Mouse (Mus musculus) cerebellum, adult 11-12 months (tissue): ENCODE measurements around the gene Phactr1.

Experiments
- DNase-seq: peaks from one replicate; pipeline ENCODE4 v3.0.0; 2022

The Phactr1 gene

GRCm38 (mm10) chr13:42985806-42986205 lies 305.4 kb downstream of the Phactr1 start:
- DNase-seq = no peak

- peak; percentile 93 for DNase-seq
These were observed 307.6 kb downstream of the Phactr1 start for GRCm38 (mm10) chr13:42987931-42988579.

- DNase-seq = no peak
These were observed 309.1 kb downstream of the Phactr1 start for GRCm38 (mm10) chr13:42989481-42989880.

GRCm38 (mm10) chr13:42990051-42990450 lies 309.6 kb downstream of the Phactr1 start:
- no peak for DNase-seq

GRCm38 (mm10) chr13:42990493-42991111 lies 310.2 kb downstream of the Phactr1 start:
- DNase-seq = no peak

- DNase-seq = no peak
These were observed 310.7 kb downstream of the Phactr1 start for GRCm38 (mm10) chr13:42991164-42991563.

GRCm38 (mm10) chr13:42992306-42992705 lies 311.9 kb downstream of the Phactr1 start:
- DNase-seq = no peak

- no peak for DNase-seq
These were observed 313.9 kb downstream of the Phactr1 start for GRCm38 (mm10) chr13:42994276-42994675.

- DNase-seq = no peak
These were observed 315.8 kb downstream of the Phactr1 start for GRCm38 (mm10) chr13:42996188-42996587.

- no peak for DNase-seq
These were observed 318.9 kb downstream of the Phactr1 start for GRCm38 (mm10) chr13:42999287-42999686.

- DNase-seq = no peak
These were observed 324.7 kb downstream of the Phactr1 start for GRCm38 (mm10) chr13:43005131-43005579.

GRCm38 (mm10) chr13:43008466-43008865 lies 328.0 kb downstream of the Phactr1 start:
- no peak for DNase-seq

- DNase-seq = no peak
These were observed 329.2 kb downstream of the Phactr1 start for GRCm38 (mm10) chr13:43009596-43009995.

GRCm38 (mm10) chr13:43011516-43011915 lies 331.1 kb downstream of the Phactr1 start:
- no peak for DNase-seq

GRCm38 (mm10) chr13:43013984-43014383 lies 333.6 kb downstream of the Phactr1 start:
- DNase-seq = no peak

GRCm38 (mm10) chr13:43015768-43016167 lies 335.3 kb downstream of the Phactr1 start:
- no peak for DNase-seq

- DNase-seq = no peak
These were observed 338.4 kb downstream of the Phactr1 start for GRCm38 (mm10) chr13:43018863-43019262.

GRCm38 (mm10) chr13:43021031-43021430 lies 340.6 kb downstream of the Phactr1 start:
- no peak for DNase-seq

- DNase-seq = no peak
These were observed 342.6 kb downstream of the Phactr1 start for GRCm38 (mm10) chr13:43023005-43023404.

- no peak for DNase-seq
These were observed 347.1 kb downstream of the Phactr1 start for GRCm38 (mm10) chr13:43027568-43027967.

- no peak for DNase-seq
These were observed 349.8 kb downstream of the Phactr1 start for GRCm38 (mm10) chr13:43030222-43030621.

- no peak for DNase-seq
These were observed 352.0 kb downstream of the Phactr1 start for GRCm38 (mm10) chr13:43032451-43032850.

GRCm38 (mm10) chr13:43036510-43036909 lies 356.1 kb downstream of the Phactr1 start:
- no peak for DNase-seq

- no peak for DNase-seq
These were observed 362.3 kb downstream of the Phactr1 start for GRCm38 (mm10) chr13:43042766-43043165.

GRCm38 (mm10) chr13:43048553-43048952 lies 368.1 kb downstream of the Phactr1 start:
- no peak for DNase-seq
